Mouse (Mus musculus): ENCODE measurements around the gene Mrps21.
A peak's percentile ranks its signal among the peaks of the same experiment; 100 is the strongest.

The Mrps21 gene

GRCm38 (mm10) chr3:95856115-95856514 lies 15.2 kb downstream of the Mrps21 start:
- no peak for DNase-seq (ENCODE audit: extremely low read depth, low read depth)

- DNase-seq (ENCODE audit: extremely low read depth, low read depth), result peak; percentile 95
Observed at GRCm38 (mm10) chr3:95855502-95856089, 15.7 kb downstream of the Mrps21 start, which contains the start of gene Prpf3. Prpf3 (minus strand) TSS chr3:95855885.

DNA sequence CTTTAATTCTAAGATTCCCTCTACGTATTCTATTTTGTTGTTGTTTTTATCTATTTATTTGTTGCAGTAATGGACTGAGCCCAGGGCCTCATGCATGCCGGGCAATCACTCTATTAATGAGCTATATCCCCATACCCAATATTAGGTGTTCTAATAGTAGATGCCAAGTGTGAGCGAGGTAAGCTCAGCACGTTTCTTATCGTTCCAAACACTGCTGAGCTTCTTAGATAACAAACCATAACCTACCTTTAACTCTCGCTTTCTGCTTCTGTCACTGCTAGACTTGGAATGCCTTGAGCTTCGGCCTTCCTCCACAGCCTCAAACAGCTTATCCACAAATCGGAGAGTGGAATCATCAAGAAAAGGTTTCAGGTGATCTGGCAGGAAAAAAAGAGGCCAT lies 20.0 kb downstream of the Mrps21 start:
- DNase-seq (ENCODE audit: extremely low read depth, low read depth), result no peak

- DNase-seq (ENCODE audit: extremely low read depth, low read depth), result no peak
Observed at GRCm38 (mm10) chr3:95850611-95851010, 20.7 kb downstream of the Mrps21 start.

- no peak for DNase-seq (ENCODE audit: extremely low read depth, low read depth)
Observed at GRCm38 (mm10) chr3:95842503-95843214, 28.7 kb downstream of the Mrps21 start.

GRCm38 (mm10) chr3:95839250-95839649 lies 32.1 kb downstream of the Mrps21 start:
- DNase-seq (ENCODE audit: extremely low read depth, low read depth), result no peak

- no peak for DNase-seq (ENCODE audit: extremely low read depth, low read depth)
Observed at GRCm38 (mm10) chr3:95829053-95829452, 42.3 kb downstream of the Mrps21 start.

GRCm38 (mm10) chr3:95826275-95826674 lies 45.0 kb downstream of the Mrps21 start:
- DNase-seq (ENCODE audit: extremely low read depth, low read depth), result no peak

DNA sequence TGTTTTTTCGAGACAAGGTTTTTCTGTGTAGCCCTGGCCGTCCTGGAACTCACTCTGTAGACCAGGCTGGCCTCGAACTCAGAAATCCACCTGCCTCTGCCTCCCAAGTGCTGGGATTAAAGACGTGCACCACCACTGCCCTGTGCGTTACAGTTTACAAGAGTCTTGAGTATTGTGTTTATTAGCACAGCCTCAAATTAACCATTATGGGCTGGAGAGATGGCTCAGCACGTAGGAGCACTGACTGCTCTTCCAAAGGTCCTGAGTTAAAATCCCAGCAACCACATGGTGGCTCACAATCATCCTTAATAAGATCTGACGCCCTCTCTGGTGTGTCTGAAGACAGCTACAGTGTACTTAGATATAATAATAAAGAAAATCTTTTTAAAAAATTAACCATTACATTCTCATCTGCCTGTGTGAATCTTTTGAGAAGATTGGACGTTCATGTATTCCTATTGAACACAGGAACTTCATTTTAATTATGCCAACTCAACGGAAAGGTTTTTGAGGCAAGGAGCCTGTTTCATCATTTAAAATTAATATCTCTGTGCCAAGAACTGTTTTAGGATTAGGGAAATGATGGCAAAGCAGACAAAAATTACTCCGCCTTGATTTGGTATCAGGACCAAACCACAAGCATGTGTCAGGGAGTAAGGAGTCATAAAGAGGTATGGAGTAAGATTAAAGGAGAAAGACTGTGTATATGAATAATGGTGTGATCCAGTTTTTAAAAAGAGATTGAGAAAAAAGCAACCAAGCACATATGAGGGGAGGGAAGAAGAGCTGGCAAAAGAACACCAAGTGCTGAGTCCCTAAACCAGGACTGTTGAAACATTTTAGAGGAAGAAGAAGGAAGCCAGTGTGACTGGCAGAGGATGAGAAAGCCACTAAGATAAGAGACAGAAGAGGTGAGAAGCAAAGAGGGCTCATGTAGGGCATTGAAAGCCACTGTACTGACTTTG lies 51.0 kb downstream of the Mrps21 start:
- DNase-seq (ENCODE audit: extremely low read depth, low read depth), result peak; percentile 73

- DNase-seq (ENCODE audit: extremely low read depth, low read depth), result peak; percentile 100
Observed at GRCm38 (mm10) chr3:95819351-95819985, 51.9 kb downstream of the Mrps21 start.

GRCm38 (mm10) chr3:95818571-95819288 lies 52.6 kb downstream of the Mrps21 start, which contains the start of gene Rprd2:
Rprd2 (minus strand) TSS chr3:95818863.
- peak; percentile 53 for DNase-seq (ENCODE audit: extremely low read depth, low read depth)

DNA sequence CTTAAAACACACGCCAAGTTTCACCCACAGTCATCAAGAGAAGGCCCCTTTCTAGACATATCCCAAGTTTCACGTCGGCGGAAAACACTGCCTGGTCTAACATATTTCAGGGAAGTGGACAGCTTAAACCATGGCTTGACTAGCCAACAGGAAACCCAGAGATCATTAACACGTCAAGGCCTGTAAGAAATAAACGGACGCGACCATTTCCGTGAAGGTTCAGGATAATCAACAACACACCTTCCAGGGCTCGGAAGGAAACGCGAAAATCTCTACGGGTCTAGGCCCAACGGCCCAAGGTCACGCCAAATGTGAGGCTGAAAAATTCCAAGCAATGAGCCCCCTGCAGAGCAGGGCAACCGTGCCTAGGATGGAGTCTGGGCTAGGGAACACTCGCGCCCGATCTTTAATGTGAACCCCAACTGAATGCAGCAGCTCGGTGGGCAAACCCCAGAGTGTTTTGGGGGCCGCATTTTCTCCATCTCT lies 53.2 kb downstream of the Mrps21 start:
- DNase-seq (ENCODE audit: extremely low read depth, low read depth), result peak; percentile 81

- peak; percentile 74 for DNase-seq (ENCODE audit: extremely low read depth, low read depth)
Observed at GRCm38 (mm10) chr3:95816681-95817080, 54.6 kb downstream of the Mrps21 start.

Measured in MEL-GATA-1-ER (cell line).